Mouse (Mus musculus) stomach, embryonic 16.5 days (tissue): Measurements from ENCODE around the gene Trp53. TPM values are rescaled to one million over a fixed set of nuclear protein-coding genes. Genes with fewer than 3 reads are reported as not detected.
A peak's percentile ranks its signal among the peaks of the same experiment; 100 is the strongest.

Experiments
- ATAC-seq: fragments of 200-750 bp; cut with Nextera tagmentation; 2 replicates; pipeline ENCODE4 v1.8.0; 2017; ENCODE audit warnings: moderate number of reproducible peaks, moderate TSS enrichment; ENCODE audit not compliant: insufficient read depth, low FRiP score
- H3K27ac ChIP-seq: fragments of 300-500 bp; sonication (generic); 2 replicates; pipeline ENCODE4 v1.5.1; 2014; ENCODE audit warnings: low read length
- H3K27me3 ChIP-seq: fragments of 300-500 bp; sonication (generic); 2 replicates; pipeline ENCODE4 v1.6.1; 2014; ENCODE audit warnings: low read length, control low read depth, mixed read lengths; ENCODE audit not compliant: control insufficient read depth, insufficient read depth
- H3K36me3 ChIP-seq: fragments of 300-500 bp; sonication (generic); 2 replicates; pipeline ENCODE4 v1.6.1; 2014; ENCODE audit warnings: low read length; ENCODE audit not compliant: control insufficient read depth, insufficient read depth
- H3K4me1 ChIP-seq: fragments of 300-500 bp; sonication (generic); 2 replicates; pipeline ENCODE4 v1.6.1; 2014; ENCODE audit warnings: low read length, control low read depth, mixed read lengths; ENCODE audit not compliant: control insufficient read depth, insufficient read depth
- H3K4me2 ChIP-seq: fragments of 300-500 bp; sonication (generic); 2 replicates; pipeline ENCODE4 v1.6.1; 2014; ENCODE audit warnings: low read depth, low read length, mixed read lengths
- H3K4me3 ChIP-seq: fragments of 300-500 bp; sonication (generic); replicated peaks from 2 replicates; pipeline ENCODE4 v1.5.1; 2014; ENCODE audit warnings: mild to moderate bottlenecking, low read length
- H3K9ac ChIP-seq: fragments of 300-500 bp; sonication (generic); 2 replicates; pipeline ENCODE4 v1.6.1; 2014; ENCODE audit warnings: low read length
- H3K9me3 ChIP-seq: fragments of 300-500 bp; sonication (generic); replicated peaks from 2 replicates; pipeline ENCODE4 v1.6.1; 2016; ENCODE audit warnings: low read length, control low read depth; ENCODE audit not compliant: control insufficient read depth
- WGBS: fragments of 180-500 bp; shearing (Covaris S2); extraction: QIAGEN DNeasy Blood & Tissue Kit; methylation state at CpG from one replicate; pipeline ENCODE4 v1.1.7; 2014; 5-methylcytosine and 5-hydroxymethylcytosine counted together
- polyA plus RNA-seq: library from polyadenylated mRNA; unstranded; fragments of >200 nt; fragmentation: Nextera tagmentation; extraction: Ambion mirVana; gene quantifications from 2 replicates; pipeline ENCODE4 v1.2.1, GENCODE M21; 2015

Trp53 gene
- polyA plus RNA-seq, 1 experiment from 2014 or later, result 118 TPM

DNA sequence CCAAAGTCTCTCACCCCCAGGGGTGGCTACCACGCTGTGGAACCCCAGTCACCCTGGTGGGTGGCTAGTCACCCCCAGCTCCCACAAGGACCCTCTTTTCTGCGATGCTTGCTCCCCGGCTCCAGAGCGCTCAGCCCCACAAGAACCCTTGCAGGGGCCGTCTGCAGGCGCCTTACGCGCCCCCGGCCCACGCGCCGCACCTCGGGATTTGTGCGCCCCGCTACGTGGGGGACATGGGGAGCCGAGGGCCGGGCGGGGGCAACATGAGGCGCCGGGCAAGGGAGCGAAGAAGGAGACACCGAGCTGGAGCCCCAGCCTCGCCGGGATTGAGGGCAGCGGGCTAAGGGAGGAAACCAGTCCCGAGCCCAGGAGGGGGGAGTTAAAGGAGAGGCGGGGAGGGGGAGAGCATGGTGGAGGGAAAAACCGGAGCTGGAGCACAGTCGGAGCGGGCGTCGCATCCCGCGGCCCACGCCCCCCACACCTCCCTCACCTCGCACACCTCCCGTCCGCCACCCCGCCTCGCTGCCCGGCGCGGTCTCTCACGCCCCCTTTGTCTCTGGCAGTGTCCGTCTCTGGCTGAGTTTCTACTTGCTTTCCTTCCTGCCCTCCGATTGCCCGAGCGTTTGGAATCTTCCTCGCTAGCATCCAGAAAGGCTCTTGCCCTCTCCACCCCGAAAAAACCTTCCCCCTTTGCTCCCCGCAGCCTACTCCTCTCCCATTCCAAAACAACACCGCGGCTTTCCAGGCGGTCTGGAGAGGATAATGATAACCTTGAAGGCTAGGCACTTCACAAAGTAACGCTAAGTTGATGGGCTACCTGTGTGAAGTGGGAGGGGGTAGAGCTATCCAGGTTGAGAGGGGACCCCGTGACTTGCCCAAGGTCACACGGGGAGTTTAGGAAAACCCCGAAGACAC is 20.1 kb upstream of the Trp53 start, which contains the start of gene Efnb3:
Efnb3 (minus strand) TSS at position 355 of the 915 bp plus-strand sequence.
- 2% methylated on average over 59 of the region's 59 CpGs for WGBS
- Histone ChIP-seq H3K9ac (peak within 1 kb of the TSS; percentile 78), H3K27me3 (no peaks in the 10 kb centered on the region), H3K9me3 (no peaks in the 10 kb centered on the region), H3K4me1 (peaks cover 9% of the 10 kb centered on the region), H3K4me2 (peak within 1 kb of the TSS; percentile 91), H3K36me3 (no peaks in the 10 kb centered on the region), H3K4me3 (peak within 1 kb of the TSS; percentile 58), H3K27ac (no peak within 1 kb of the TSS)
- peak; percentile 58; the same call in 1 of the 2 replicates for ATAC-seq

- H3K4me3 ChIP-seq, result no peak overlapping the region
Observed at GRCm38 (mm10) chr11:69560896-69561854, 19.0 kb upstream of the Trp53 start.

DNA sequence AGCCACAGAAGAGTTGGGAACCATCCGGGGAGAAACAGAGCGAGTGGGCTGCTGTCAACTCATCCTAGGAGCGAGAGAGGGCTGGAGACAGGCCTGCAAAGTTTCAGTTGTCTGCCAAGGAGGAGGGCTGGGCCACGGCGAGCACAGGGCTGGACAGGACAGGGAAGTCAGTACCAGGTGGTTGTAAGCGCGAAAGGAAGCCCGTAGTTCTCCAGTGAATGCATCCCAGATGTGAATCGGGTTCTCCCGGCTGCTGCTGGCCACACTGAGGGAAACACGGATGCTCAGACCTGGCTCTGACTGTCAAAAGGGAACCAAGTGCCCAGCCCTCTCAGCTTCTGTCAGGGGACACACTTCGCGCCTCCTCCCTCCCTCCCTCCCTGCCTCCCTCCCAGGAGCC is 16.8 kb upstream of the Trp53 start:
- Histone ChIP-seq H3K4me1 (peaks cover 9% of the 10 kb centered on the region), H3K36me3 (no peaks in the 10 kb centered on the region; the same call in 1 of the 2 replicates), H3K4me3 (no peak overlapping the region), H3K9ac (no peak overlapping the region), H3K4me2 (no peak overlapping the region), H3K27ac (no peak overlapping the region), H3K9me3 (no peaks in the 10 kb centered on the region), H3K27me3 (no peaks in the 10 kb centered on the region)
- 75% methylated on average over 13 of the region's 13 CpGs for WGBS
- ATAC-seq, result no peak

More at GRCm38 (mm10) chr11:69560896-69561854, 19.0 kb upstream of the Trp53 start:
- WGBS, result 45% methylated on average over 16 of the region's 16 CpGs
- Histone ChIP-seq H3K36me3 (no peaks in the 10 kb centered on the region; the same call in 1 of the 2 replicates), H3K9me3 (no peaks in the 10 kb centered on the region), H3K27ac (no peak overlapping the region), H3K9ac (no peak overlapping the region), H3K4me2 (no peak overlapping the region), H3K4me1 (peaks cover 9% of the 10 kb centered on the region), H3K27me3 (no peaks in the 10 kb centered on the region)
- ATAC-seq, result no peak

GRCm38 (mm10) chr11:69564391-69564790 is 15.8 kb upstream of the Trp53 start:
- no peak for ATAC-seq
- 60% methylated on average over 3 of the region's 3 CpGs for WGBS
- H3K9me3 ChIP-seq, result no peaks in the 10 kb centered on the region

GRCm38 (mm10) chr11:69565131-69565530 is 15.0 kb upstream of the Trp53 start:
- ATAC-seq, result no peak
- Histone ChIP-seq H3K4me3 (no peak overlapping the region), H3K36me3 (no peaks in the 10 kb centered on the region; the same call in 1 of the 2 replicates)

More at GRCm38 (mm10) chr11:69564391-69564790, 15.8 kb upstream of the Trp53 start:
- Histone ChIP-seq H3K4me3 (no peak overlapping the region), H3K27me3 (no peaks in the 10 kb centered on the region), H3K4me2 (no peak overlapping the region), H3K4me1 (peaks cover 3% of the 10 kb centered on the region; the same call in 1 of the 2 replicates), H3K36me3 (no peaks in the 10 kb centered on the region; the same call in 1 of the 2 replicates), H3K9ac (no peak overlapping the region), H3K27ac (no peak overlapping the region)

DNA sequence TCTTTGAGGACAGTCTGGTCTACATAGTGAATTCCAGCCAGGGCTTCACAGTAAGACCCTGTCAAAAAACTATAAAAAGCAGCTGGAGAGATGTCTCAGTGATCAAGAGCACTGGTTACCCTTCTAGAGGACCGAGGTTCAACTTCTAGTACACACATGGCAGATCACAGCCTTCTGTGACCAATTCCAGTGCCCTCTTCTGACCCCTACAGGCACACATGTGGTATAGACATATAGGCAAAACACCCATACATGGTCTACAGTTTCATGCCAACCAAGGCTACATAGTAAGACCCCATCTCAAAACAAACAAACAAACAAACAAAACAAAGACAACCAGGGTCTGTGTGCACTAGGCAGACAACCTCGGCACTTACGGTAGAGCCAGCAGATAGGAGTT is 4.9 kb upstream of the Trp53 start:
- Histone ChIP-seq H3K4me3 (no peak overlapping the region), H3K9ac (no peak overlapping the region), H3K36me3 (no peaks in the 10 kb centered on the region), H3K4me1 (peaks cover 18% of the 10 kb centered on the region), H3K27ac (no peak overlapping the region), H3K9me3 (no peaks in the 10 kb centered on the region), H3K27me3 (no peaks in the 10 kb centered on the region), H3K4me2 (no peak overlapping the region)
- 57% methylated on average over 3 of the region's 3 CpGs for WGBS
- no peak for ATAC-seq

More at GRCm38 (mm10) chr11:69565131-69565530, 15.0 kb upstream of the Trp53 start:
- Histone ChIP-seq H3K4me1 (no peaks in the 10 kb centered on the region), H3K27ac (no peak overlapping the region), H3K9me3 (no peaks in the 10 kb centered on the region), H3K4me2 (no peak overlapping the region), H3K9ac (no peak overlapping the region), H3K27me3 (no peaks in the 10 kb centered on the region)
- whole genome bisulfite sequencing, result 83% methylated on average over 8 of the region's 8 CpGs

- ATAC-seq, result no peak
- H3K4me1 ChIP-seq, result peaks cover 18% of the 10 kb centered on the region
- no peak overlapping the region for H3K4me3 ChIP-seq
- no peak overlapping the region for H3K9ac ChIP-seq
- H3K4me2 ChIP-seq, result no peak overlapping the region
- H3K36me3 ChIP-seq, result no peaks in the 10 kb centered on the region
- H3K27me3 ChIP-seq, result no peaks in the 10 kb centered on the region
- WGBS, result 72% methylated on average over 5 of the region's 5 CpGs
- H3K9me3 ChIP-seq, result no peaks in the 10 kb centered on the region
- no peak overlapping the region for H3K27ac ChIP-seq
Observed at GRCm38 (mm10) chr11:69576307-69576706, 3.9 kb upstream of the Trp53 start.

GRCm38 (mm10) chr11:69578301-69578700 is 1.9 kb upstream of the Trp53 start:
- H3K4me3 ChIP-seq, result peak overlapping the region; percentile 87
- peak overlapping the region; percentile 90 for H3K9ac ChIP-seq
- 10% methylated on average over 15 of the region's 15 CpGs for WGBS
- no peaks in the 10 kb centered on the region for H3K9me3 ChIP-seq
- H3K4me2 ChIP-seq, result peak overlapping the region; percentile 68
- no peak for ATAC-seq
- H3K27ac ChIP-seq, result no peak overlapping the region; the same call in 1 of the 2 replicates
- peaks cover 23% of the 10 kb centered on the region for H3K4me1 ChIP-seq
- no peaks in the 10 kb centered on the region for H3K36me3 ChIP-seq
- no peaks in the 10 kb centered on the region for H3K27me3 ChIP-seq
